Mouse (Mus musculus): ENCODE data around the gene Nos2. TPM values are rescaled to one million over a fixed set of nuclear protein-coding genes. Genes with fewer than 3 reads are reported as not detected.
A peak's percentile ranks its signal among the peaks of the same experiment; 100 is the strongest.

Nos2 gene
- polyA plus RNA-seq, 1 experiment, result 3.0 TPM

DNA sequence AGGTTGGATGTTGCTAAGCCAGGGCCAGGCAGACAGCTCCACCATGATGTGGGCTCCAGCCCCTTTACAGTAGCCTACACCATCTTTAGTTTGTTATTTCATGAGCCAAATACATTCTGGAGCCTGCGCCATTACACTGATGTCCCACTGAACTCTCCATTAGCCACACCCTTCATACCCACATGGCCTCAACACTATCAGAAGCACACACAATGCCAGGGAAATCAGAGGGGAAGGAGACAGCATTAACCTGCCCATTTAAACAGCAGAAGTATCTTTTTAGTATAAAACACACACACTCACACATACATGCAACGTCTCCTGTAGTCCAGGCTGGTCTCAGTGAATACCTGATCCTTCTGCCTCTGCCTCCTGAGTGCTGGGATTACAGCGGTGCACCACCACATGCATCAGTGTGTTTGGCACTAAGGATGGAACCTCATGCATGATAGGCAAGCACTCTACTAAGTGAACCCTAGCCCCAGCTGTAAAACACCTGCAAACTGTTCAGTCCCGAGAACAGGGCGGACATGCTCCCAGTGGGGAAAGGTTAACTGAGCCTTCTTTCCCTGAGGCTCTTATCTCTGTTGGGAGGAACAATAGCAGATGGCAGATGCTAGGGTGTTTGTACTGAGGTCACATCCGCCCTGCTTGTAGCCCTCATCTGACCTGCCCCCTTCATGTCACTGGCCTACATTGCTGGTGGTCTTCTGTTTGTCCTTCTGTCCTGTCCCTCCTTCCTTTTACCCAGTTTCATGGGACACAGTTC lies 87.6 kb downstream of the Nos2 start:
- peaks cover 14% of the 10 kb centered on the region for H3K4me1 ChIP-seq (ENCODE audit: control insufficient read depth, insufficient read depth, low read length)
- H3K27me3 ChIP-seq (ENCODE audit: control insufficient read depth, insufficient read depth, low read length, poor library complexity, severe bottlenecking), result no peaks in the 10 kb centered on the region

DNA sequence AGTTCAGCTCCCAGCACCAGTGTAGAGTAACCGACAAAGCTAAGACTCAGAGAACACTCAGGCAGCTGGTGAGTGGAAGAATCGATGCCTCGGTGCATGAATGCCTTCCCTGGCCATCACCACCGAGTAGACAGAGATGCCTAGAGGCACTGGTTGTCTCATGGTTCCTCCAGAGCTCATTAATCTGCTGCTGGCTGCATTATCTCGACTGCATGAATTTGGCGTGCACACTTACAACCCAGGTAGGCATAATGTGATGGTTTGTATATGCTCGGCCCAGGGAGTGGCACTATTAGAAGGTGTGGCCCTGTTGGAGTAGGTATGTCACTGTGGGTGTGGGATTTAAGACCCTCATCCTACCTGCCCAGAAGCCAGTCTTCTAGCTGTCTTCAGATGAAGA lies 88.3 kb downstream of the Nos2 start:
- H3K27ac ChIP-seq (ENCODE audit: insufficient read depth, low read length), result peak overlapping the region; percentile 42
- H3K9me3 ChIP-seq (replicated peaks; ENCODE audit: control insufficient read depth, insufficient read depth, low read length, poor library complexity, severe bottlenecking), result no peaks in the 10 kb centered on the region
- no peak overlapping the region for H3K4me3 ChIP-seq (ENCODE audit: low read depth, low read length)
- H3K27me3 ChIP-seq (ENCODE audit: control insufficient read depth, insufficient read depth, low read length, poor library complexity, severe bottlenecking), result no peaks in the 10 kb centered on the region
- TF ChIP-seq EP300 (IDR thresholded peaks at IDR 0.05; ENCODE audit: insufficient read depth, low read depth, low read length) (no peak), POLR2A (IDR thresholded peaks at IDR 0.05; ENCODE audit: insufficient read depth, low read length) (no peak)
- no peak overlapping the region for H3K9ac ChIP-seq (ENCODE audit: low read depth, poor library complexity, severe bottlenecking)
- peaks cover 13% of the 10 kb centered on the region for H3K4me1 ChIP-seq (ENCODE audit: control insufficient read depth, insufficient read depth, low read length)
- no peaks in the 10 kb centered on the region for H3K36me3 ChIP-seq (ENCODE audit: control insufficient read depth, insufficient read depth, low read length, poor library complexity, severe bottlenecking)

More for the DNA sequence above, 87.6 kb downstream of the Nos2 start:
- TF ChIP-seq POLR2A (IDR thresholded peaks at IDR 0.05; ENCODE audit: insufficient read depth, low read length) (no peak), EP300 (IDR thresholded peaks at IDR 0.05; ENCODE audit: insufficient read depth, low read depth, low read length) (peak; percentile 77; the same call in 1 of the 2 replicates), CTCF (IDR thresholded peaks at IDR 0.05; ENCODE audit: low read depth, low read length) (no peak)
- peak overlapping the region; percentile 22; the same call in 1 of the 2 replicates for H3K4me3 ChIP-seq (ENCODE audit: low read depth, low read length)
- H3K9me3 ChIP-seq (replicated peaks; ENCODE audit: control insufficient read depth, insufficient read depth, low read length, poor library complexity, severe bottlenecking), result no peaks in the 10 kb centered on the region
- no peak overlapping the region for H3K9ac ChIP-seq (ENCODE audit: low read depth, poor library complexity, severe bottlenecking)
- no peaks in the 10 kb centered on the region for H3K36me3 ChIP-seq (ENCODE audit: control insufficient read depth, insufficient read depth, low read length, poor library complexity, severe bottlenecking)
- H3K27ac ChIP-seq (ENCODE audit: insufficient read depth, low read length), result peak overlapping the region; percentile 51

Other genes with a start within 250 kb of the Nos2 start
- gene Nlk, start 223.4 kb upstream of the Nos2 start, polyA plus RNA-seq (2011; ENCODE audit: insufficient read depth, insufficient read length, low read depth, missing spikeins), result 39.7 and 47.6 TPM in 2 replicates
- gene Ccnq, start 169.1 kb upstream of the Nos2 start, polyA plus RNA-seq (2011; ENCODE audit: insufficient read depth, insufficient read length, low read depth, missing spikeins), result 16.1 and 18.3 TPM in 2 replicates
- 20.8 and 21.2 TPM in 2 replicates for gene Lyrm9, start 94.2 kb upstream of the Nos2 start, polyA plus RNA-seq (2011; ENCODE audit: insufficient read depth, insufficient read length, low read depth, missing spikeins)
- 8.8 and 10.7 TPM in 2 replicates for gene Lgals9, start 64.2 kb downstream of the Nos2 start, polyA plus RNA-seq (2011; ENCODE audit: insufficient read depth, insufficient read length, low read depth, missing spikeins)
- 7.7 and 10.1 TPM in 2 replicates for gene Ksr1, start 225.6 kb downstream of the Nos2 start, polyA plus RNA-seq (2011; ENCODE audit: insufficient read depth, insufficient read length, low read depth, missing spikeins)